Mouse (Mus musculus) limb, embryonic 14.5 days (tissue): ENCODE data around the gene Cabs1. TPM values are rescaled to one million over a fixed set of nuclear protein-coding genes. Genes with fewer than 3 reads are reported as not detected.

Experiments used
- ATAC-seq: fragments of 200-750 bp; cut with Nextera tagmentation; 2 replicates; pipeline ENCODE4 v1.8.0; 2017; ENCODE audit warnings: low read depth, moderate number of reproducible peaks, moderate TSS enrichment; ENCODE audit not compliant: low FRiP score
- DNase-seq: peaks from one replicate; pipeline ENCODE4 v3.0.0-alpha.2; 2015; ENCODE audit warnings: low spot score
- H3K27ac ChIP-seq: fragments of 300-500 bp; sonication (generic); replicated peaks from 2 replicates; pipeline ENCODE4 v1.5.1; 2014; ENCODE audit warnings: low read depth, mild to moderate bottlenecking, low read length, moderate library complexity, mixed read lengths
- H3K27me3 ChIP-seq: fragments of 300-500 bp; sonication (generic); 2 replicates; pipeline ENCODE4 v1.6.1; 2014; ENCODE audit warnings: low read length, mixed read lengths; ENCODE audit not compliant: control insufficient read depth, insufficient read depth
- H3K36me3 ChIP-seq: fragments of 300-500 bp; sonication (generic); 2 replicates; pipeline ENCODE4 v1.6.1; 2014; ENCODE audit warnings: mild to moderate bottlenecking, low read length, moderate library complexity, mixed read lengths; ENCODE audit not compliant: control insufficient read depth, insufficient read depth
- H3K4me1 ChIP-seq: fragments of 300-500 bp; sonication (generic); 2 replicates; pipeline ENCODE4 v1.6.1; 2014; ENCODE audit warnings: antibody characterized with exemption, low read length, mixed read lengths; ENCODE audit not compliant: control insufficient read depth, insufficient read depth
- H3K4me2 ChIP-seq: fragments of 300-500 bp; sonication (generic); replicated peaks from 2 replicates; pipeline ENCODE4 v1.6.1; 2014; ENCODE audit warnings: low read depth, mild to moderate bottlenecking, low read length, moderate library complexity; ENCODE audit not compliant: severe bottlenecking
- H3K4me3 ChIP-seq: fragments of 300-500 bp; sonication (generic); replicated peaks from 2 replicates; pipeline ENCODE4 v1.5.1; 2014; ENCODE audit warnings: low read length
- H3K9ac ChIP-seq: fragments of 300-500 bp; sonication (generic); 2 replicates; pipeline ENCODE4 v1.6.1; 2014; ENCODE audit warnings: mild to moderate bottlenecking, low read depth, low read length, moderate library complexity; ENCODE audit not compliant: severe bottlenecking
- H3K9me3 ChIP-seq: fragments of 300-500 bp; sonication (generic); 2 replicates; pipeline ENCODE4 v1.6.1; 2016; ENCODE audit warnings: low read length; ENCODE audit not compliant: control insufficient read depth
- POLR2A ChIP-seq: fragments of 200-500 bp; IDR thresholded peaks from 2 replicates; pipeline ENCODE4 v1.8.0; 2012; ENCODE audit warnings: inconsistent platforms, mild to moderate bottlenecking, moderate library complexity, borderline replicate concordance; ENCODE audit not compliant: insufficient read depth, insufficient read length; ENCODE audit errors: extremely low read depth
- WGBS: fragments of 180-500 bp; shearing (Covaris S2); extraction: QIAGEN DNeasy Blood & Tissue Kit; methylation state at CpG from one replicate; pipeline ENCODE4 v1.1.7; 2014; 5-methylcytosine and 5-hydroxymethylcytosine counted together
- polyA plus RNA-seq, 2 experiments: library from polyadenylated mRNA; depleted of rRNA in 1 of 2; stranded (reverse) in 1 of 2; unstranded in 1 of 2; fragments of >200 nt; fragmentation: Nextera tagmentation in 1 of 2; extraction: Ambion mirVana in 1 of 2; gene quantifications; 2 replicates each; pipeline versions ENCODE4 v1.2.1 to v1.2.3; 2012 to 2014

Gene Cabs1
- polyA plus RNA-seq, 2 experiments, result not detected

DNA sequence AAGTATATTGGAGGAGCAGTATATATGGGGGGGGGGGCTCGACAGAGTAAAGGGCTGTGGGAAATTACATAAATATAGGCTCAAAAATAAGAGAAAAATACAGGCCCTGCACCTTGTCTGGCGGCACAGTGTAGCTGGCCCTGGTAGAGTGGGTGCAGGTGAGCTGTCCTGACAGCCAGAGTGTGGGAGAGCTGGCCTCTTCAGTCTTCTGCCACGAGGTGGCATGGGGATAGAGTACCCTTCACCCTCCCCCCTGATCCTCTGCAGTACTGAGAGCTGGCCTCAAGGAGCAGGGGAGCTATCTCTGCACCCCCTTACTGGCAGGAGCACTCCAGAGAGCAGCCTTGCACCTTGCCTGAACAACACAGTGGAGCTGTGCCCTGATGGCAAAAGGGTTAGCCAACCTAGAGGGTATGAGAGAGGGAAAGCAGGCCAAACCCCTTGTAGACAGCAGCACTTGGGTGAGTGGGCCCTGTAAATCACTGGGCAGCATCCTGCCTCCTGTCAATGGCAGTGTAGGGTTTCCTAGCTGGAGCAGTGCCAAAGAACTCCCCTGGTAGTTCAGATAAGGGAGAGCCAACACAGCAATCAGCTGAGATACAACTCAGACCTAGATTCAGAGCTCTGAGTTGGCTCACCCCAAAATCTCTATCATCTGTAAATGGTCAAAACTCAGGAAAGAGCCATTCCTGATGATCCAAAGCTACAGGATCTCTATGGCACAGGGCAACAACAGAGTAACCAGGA is 3.4 kb downstream of the Cabs1 start:
- no peaks in the 10 kb centered on the region for H3K9me3 ChIP-seq
- ATAC-seq (no peak), DNase-seq (no peak)
- WGBS, result 53% methylated on average over 3 of the region's 3 CpGs
- TF ChIP-seq POLR2A, result no peak
- no peak overlapping the region for H3K9ac ChIP-seq
- H3K4me2 ChIP-seq, result no peak overlapping the region
- no peak overlapping the region for H3K27ac ChIP-seq
- H3K36me3 ChIP-seq, result no peaks in the 10 kb centered on the region
- H3K4me1 ChIP-seq, result no peaks in the 10 kb centered on the region
- no peaks in the 10 kb centered on the region for H3K27me3 ChIP-seq
- no peak overlapping the region for H3K4me3 ChIP-seq

DNA sequence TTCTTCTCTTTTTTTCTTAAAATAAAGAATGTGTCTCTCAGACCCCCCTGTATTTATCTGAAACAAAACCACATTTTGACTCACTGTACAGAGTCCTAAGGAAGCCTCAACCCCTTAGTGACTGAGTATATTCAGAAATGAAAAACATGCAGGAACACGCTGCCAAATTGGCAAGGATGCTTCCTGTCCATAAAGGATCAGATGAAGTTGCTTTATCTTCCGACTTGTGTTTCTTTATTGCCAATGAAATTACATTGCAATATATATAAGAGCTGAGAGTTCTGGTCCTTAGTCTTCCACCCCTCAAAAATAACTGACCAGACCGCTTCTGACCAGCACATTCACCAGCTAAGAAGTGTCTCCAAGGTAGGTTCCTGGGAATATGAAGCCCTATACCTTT is 23.0 kb downstream of the Cabs1 start, which contains the start of gene Smr3a:
TSS of gene Smr3a (plus strand) at position 301 of the 400 bp plus-strand sequence.
- H3K27ac ChIP-seq, result no peak within 1 kb of the TSS
- no peaks in the 10 kb centered on the region for H3K9me3 ChIP-seq
- 76% methylated on average over 3 of the region's 3 CpGs for WGBS

DNA sequence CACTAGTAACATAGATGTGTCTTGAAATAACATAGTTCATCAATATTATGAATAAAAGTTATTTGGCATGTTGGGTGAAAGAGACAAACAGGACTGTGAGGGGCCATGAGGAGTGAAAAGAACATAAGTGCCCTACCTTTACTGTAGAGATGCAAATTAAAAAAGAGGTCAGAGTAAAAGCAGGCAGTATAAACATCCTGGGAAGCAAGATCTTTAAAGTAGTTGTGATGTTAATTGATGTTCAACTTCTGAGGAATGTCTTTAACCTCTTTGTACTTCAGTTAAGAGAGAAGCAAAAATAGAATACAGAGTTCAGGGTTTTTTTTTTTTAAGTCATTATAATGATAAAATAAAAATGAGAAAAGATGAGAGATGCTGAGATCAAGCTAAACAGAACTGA is 26.0 kb downstream of the Cabs1 start:
- no peak overlapping the region for H3K27ac ChIP-seq
- H3K36me3 ChIP-seq, result no peaks in the 10 kb centered on the region
- no peaks in the 10 kb centered on the region for H3K4me1 ChIP-seq
- no peaks in the 10 kb centered on the region for H3K27me3 ChIP-seq
- no peak for TF ChIP-seq POLR2A
- no peak overlapping the region for H3K4me2 ChIP-seq
- no peak for ATAC-seq
- no peaks in the 10 kb centered on the region for H3K9me3 ChIP-seq
- no peak overlapping the region for H3K4me3 ChIP-seq
- no peak for DNase-seq
- no peak overlapping the region for H3K9ac ChIP-seq

More for the DNA sequence above, 23.0 kb downstream of the Cabs1 start, which contains the start of gene Smr3a:
- H3K36me3 ChIP-seq, result no peaks in the 10 kb centered on the region
- TF ChIP-seq POLR2A, result no peak
- H3K9ac ChIP-seq, result no peak within 1 kb of the TSS
- H3K27me3 ChIP-seq, result no peaks in the 10 kb centered on the region
- H3K4me3 ChIP-seq, result no peak within 1 kb of the TSS
- DNase-seq (no peak), ATAC-seq (no peak)
- H3K4me2 ChIP-seq, result no peak within 1 kb of the TSS
- H3K4me1 ChIP-seq, result no peaks in the 10 kb centered on the region

Other genes with a start within 250 kb of the Cabs1 start
- gene Csn1s2a, start 204.9 kb upstream of the Cabs1 start, polyA plus RNA-seq (2012; rRNA removed), result not detected in 2 replicates
- not detected in 2 replicates for gene Csn1s2a, start 204.9 kb upstream of the Cabs1 start, polyA plus RNA-seq (2014; fragmentation: Nextera tagmentation; extraction: Ambion mirVana)
- 0.10 and 0.18 TPM in 2 replicates for gene Csn1s2b, start 171.4 kb upstream of the Cabs1 start, polyA plus RNA-seq (2012; rRNA removed)
- not detected in 2 replicates for gene Csn1s2b, start 171.4 kb upstream of the Cabs1 start, polyA plus RNA-seq (2014; fragmentation: Nextera tagmentation; extraction: Ambion mirVana)
- not detected in 2 replicates for gene Prr27, start 153.8 kb upstream of the Cabs1 start, polyA plus RNA-seq (2012; rRNA removed)
- gene Prr27, start 153.8 kb upstream of the Cabs1 start, polyA plus RNA-seq (2014; fragmentation: Nextera tagmentation; extraction: Ambion mirVana), result not detected in 2 replicates
- 0.22 TPM in 1 of 2 replicates, not detected in the other for gene Odam, start 94.4 kb upstream of the Cabs1 start, polyA plus RNA-seq (2012; rRNA removed)
- not detected in 2 replicates for gene Odam, start 94.4 kb upstream of the Cabs1 start, polyA plus RNA-seq (2014; fragmentation: Nextera tagmentation; extraction: Ambion mirVana)
- 0.09 TPM in 1 of 2 replicates, not detected in the other for gene Csn3, start 53.9 kb upstream of the Cabs1 start, polyA plus RNA-seq (2012; rRNA removed)
- gene Csn3, start 53.9 kb upstream of the Cabs1 start, polyA plus RNA-seq (2014; fragmentation: Nextera tagmentation; extraction: Ambion mirVana), result 0.35 TPM in 1 of 2 replicates, not detected in the other
- 0.04 TPM in 1 of 2 replicates, not detected in the other for gene 2310003L06Rik, start 10.0 kb upstream of the Cabs1 start, polyA plus RNA-seq (2012; rRNA removed)
- gene 2310003L06Rik, start 10.0 kb upstream of the Cabs1 start, polyA plus RNA-seq (2014; fragmentation: Nextera tagmentation; extraction: Ambion mirVana), result not detected in 2 replicates
- not detected in 2 replicates for gene Gm28434, start 9.9 kb upstream of the Cabs1 start, polyA plus RNA-seq (2012; rRNA removed)
- gene Gm28434, start 9.9 kb upstream of the Cabs1 start, polyA plus RNA-seq (2014; fragmentation: Nextera tagmentation; extraction: Ambion mirVana), result not detected in 2 replicates
- not detected in 2 replicates for gene Smr3a, start 23.1 kb downstream of the Cabs1 start, polyA plus RNA-seq (2012; rRNA removed)
- not detected in 2 replicates for gene Smr3a, start 23.1 kb downstream of the Cabs1 start, polyA plus RNA-seq (2014; fragmentation: Nextera tagmentation; extraction: Ambion mirVana)
- 0.10 TPM in 1 of 2 replicates, not detected in the other for gene Smr2, start 107.1 kb downstream of the Cabs1 start, polyA plus RNA-seq (2012; rRNA removed)
- not detected in 2 replicates for gene Smr2, start 107.1 kb downstream of the Cabs1 start, polyA plus RNA-seq (2014; fragmentation: Nextera tagmentation; extraction: Ambion mirVana)
- gene Gm11116, start 132.1 kb downstream of the Cabs1 start, polyA plus RNA-seq (2012; rRNA removed), result not detected in 2 replicates
- not detected in 2 replicates for gene Gm11116, start 132.1 kb downstream of the Cabs1 start, polyA plus RNA-seq (2014; fragmentation: Nextera tagmentation; extraction: Ambion mirVana)
- not detected in 2 replicates for gene Gm11115, start 174.7 kb downstream of the Cabs1 start, polyA plus RNA-seq (2012; rRNA removed)
- gene Gm11115, start 174.7 kb downstream of the Cabs1 start, polyA plus RNA-seq (2014; fragmentation: Nextera tagmentation; extraction: Ambion mirVana), result not detected in 2 replicates